Mouse (Mus musculus): ENCODE data around the gene 4930595D18Rik.

- TF ChIP-seq EP300 (IDR thresholded peaks at IDR 0.05; ENCODE audit: low read depth) (no peak), CTCF (IDR thresholded peaks at IDR 0.05; ENCODE audit: low read depth) (no peak)
These were observed 15.4 kb downstream of the 4930595D18Rik start for GRCm38 (mm10) chr12:111168891-111169290.
